Mouse (Mus musculus) ES-E14 (cell line): Measurements from ENCODE around the gene Rab32. TPM values are rescaled to one million over a fixed set of nuclear protein-coding genes. Genes with fewer than 3 reads are reported as not detected.
A peak's percentile ranks its signal among the peaks of the same experiment; 100 is the strongest.

Experiments used
- DNase-seq: peaks from one replicate; pipeline ENCODE4 v3.0.0-alpha.2; 2013; ENCODE audit warnings: low read depth, low spot score
- H3K27ac ChIP-seq: 2 replicates; pipeline ENCODE4 v1.5.1; 2012; ENCODE audit warnings: low read depth, mild to moderate bottlenecking, low read length, moderate library complexity, mixed read lengths; ENCODE audit not compliant: poor library complexity, insufficient read depth, severe bottlenecking
- H3K36me3 ChIP-seq: 2 replicates; pipeline ENCODE4 v1.6.1; 2012; ENCODE audit warnings: mild to moderate bottlenecking, low read length, moderate library complexity, mixed read lengths; ENCODE audit not compliant: control insufficient read depth, poor library complexity, insufficient read depth, severe bottlenecking
- H3K4me1 ChIP-seq, 2 experiments: fragments of 150-350 bp in 1 of 2; sonication (generic) in 1 of 2; 2 replicates each; pipeline ENCODE4 v1.6.1; 2012; ENCODE audit warnings: low read length in 2 of 2, mild to moderate bottlenecking in 1 of 2, mixed read lengths in 1 of 2; ENCODE audit not compliant: control insufficient read depth in 2 of 2, insufficient read depth in 2 of 2, poor library complexity in 1 of 2
- H3K4me3 ChIP-seq, 2 experiments: fragments of 150-350 bp in 1 of 2; sonication (generic) in 1 of 2; 2 replicates each; pipeline ENCODE4 v1.5.1; 2012; ENCODE audit warnings: low read length in 2 of 2, low read depth in 1 of 2, mild to moderate bottlenecking in 1 of 2, mixed read lengths in 1 of 2; ENCODE audit not compliant: insufficient read depth in 1 of 2, poor library complexity in 1 of 2, severe bottlenecking in 1 of 2
- H3K9ac ChIP-seq: 2 replicates; pipeline ENCODE4 v1.6.1; 2012; ENCODE audit warnings: low read depth, mild to moderate bottlenecking, low read length, mixed read lengths; ENCODE audit not compliant: poor library complexity, insufficient read depth, severe bottlenecking
- H3K9me3 ChIP-seq: fragments of 150-350 bp; sonication (generic); 2 replicates; pipeline ENCODE4 v1.6.1; 2012; ENCODE audit warnings: low read depth, mild to moderate bottlenecking, low read length; ENCODE audit not compliant: control insufficient read depth, insufficient read depth
- CHD2 ChIP-seq: IDR thresholded peaks from 2 replicates; pipeline ENCODE4 v1.6.1; 2014; ENCODE audit warnings: mild to moderate bottlenecking, low read depth, low read length, inconsistent platforms
- HCFC1 ChIP-seq: IDR thresholded peaks from 2 replicates; pipeline ENCODE4 v1.6.1; 2012; ENCODE audit warnings: low read length, inconsistent platforms, borderline replicate concordance; ENCODE audit not compliant: insufficient read depth
- MAFK ChIP-seq: IDR thresholded peaks from 2 replicates; pipeline ENCODE4 v1.6.1; 2014; ENCODE audit warnings: mild to moderate bottlenecking, low read depth, low read length, inconsistent platforms; ENCODE audit not compliant: insufficient read depth
- ZC3H11A ChIP-seq: IDR thresholded peaks from 2 replicates; pipeline ENCODE4 v1.6.1; 2012; ENCODE audit warnings: low read depth, mild to moderate bottlenecking, inconsistent platforms, low read length, borderline replicate concordance
- ZNF384 ChIP-seq: IDR thresholded peaks from 2 replicates; pipeline ENCODE4 v1.6.1; 2012; ENCODE audit warnings: low read depth, low read length, inconsistent platforms
- in situ Hi-C, 2 experiments: fragments of 600-800 bp; cut with MboI; formaldehyde crosslinking; loops; one replicate each; pipeline ENCODE4 v1.15.1; 2025; ENCODE audit warnings: low sequenced_read_pairs in 2 of 2, inconsistent platforms in 1 of 2; ENCODE audit not compliant: unreplicated experiment in 2 of 2
- total RNA-seq: library from RNA; depleted of rRNA; stranded (reverse); fragments of 300-350 nt; gene quantifications from 2 replicates; pipeline ENCODE4 v1.2.3, GENCODE M21; 2012

Rab32 gene
- total RNA-seq, 1 experiment = 1.8 TPM

- no peak for DNase-seq
- no peaks in the 10 kb centered on the region for H3K9me3 ChIP-seq
- no peaks in the 10 kb centered on the region for H3K36me3 ChIP-seq
- TF ChIP-seq MAFK (no peak), ZC3H11A (no peak), CHD2 (no peak), HCFC1 (no peak), ZNF384 (no peak)
- no peaks in the 10 kb centered on the region for H3K4me1 ChIP-seq
- H3K4me3 ChIP-seq = no peak overlapping the region
- in situ Hi-C loops = loop anchor here in 1 of 2 experiments (25.0 kb wide), 1 partner anchor 196 kb away; no protein-coding TSS in a partner anchor
- H3K27ac ChIP-seq = no peak overlapping the region
- no peak overlapping the region for H3K9ac ChIP-seq
Measured at GRCm38 (mm10) chr10:10558337-10558711, 259 bp upstream of the Rab32 start.

GRCm38 (mm10) chr10:10557085-10557484, 980 bp downstream of the Rab32 start:
- Histone ChIP-seq H3K9ac (no peak overlapping the region), H3K27ac (no peak overlapping the region), H3K4me3 (peak overlapping the region in 1 of 2 experiments; percentile 73; a peak in 1 of 4 replicates), H3K4me1 (no peaks in the 10 kb centered on the region), H3K36me3 (no peaks in the 10 kb centered on the region), H3K9me3 (no peaks in the 10 kb centered on the region)
- TF ChIP-seq CHD2 = no peak
- no peak for TF ChIP-seq HCFC1
- no peak for TF ChIP-seq MAFK
- no peak for TF ChIP-seq ZNF384
- no peak for TF ChIP-seq ZC3H11A
- in situ Hi-C loops = loop anchor here in 1 of 2 experiments (25.0 kb wide), 1 partner anchor 195 kb away; no protein-coding TSS in a partner anchor
- peak; percentile 13 for DNase-seq

GRCm38 (mm10) chr10:10555676-10556075, 2.4 kb downstream of the Rab32 start:
- in situ Hi-C loops = loop anchor here in 1 of 2 experiments (25.0 kb wide), 1 partner anchor 193 kb away; no protein-coding TSS in a partner anchor
- no peak for DNase-seq
- H3K4me1 ChIP-seq = no peaks in the 10 kb centered on the region
- no peak overlapping the region for H3K4me3 ChIP-seq
- TF ChIP-seq CHD2 = no peak
- H3K9ac ChIP-seq = no peak overlapping the region
- no peaks in the 10 kb centered on the region for H3K36me3 ChIP-seq
- H3K27ac ChIP-seq = no peak overlapping the region
- H3K9me3 ChIP-seq = no peaks in the 10 kb centered on the region

- Histone ChIP-seq H3K4me3 (no peak overlapping the region), H3K9ac (no peak overlapping the region), H3K27ac (no peak overlapping the region), H3K9me3 (no peaks in the 10 kb centered on the region), H3K4me1 (no peaks in the 10 kb centered on the region), H3K36me3 (no peaks in the 10 kb centered on the region)
- no peak for DNase-seq
- TF ChIP-seq CHD2 (no peak), ZNF384 (no peak), MAFK (no peak), HCFC1 (no peak), ZC3H11A (no peak)
- in situ Hi-C loops = loop anchor here in 1 of 2 experiments (25.0 kb wide), 1 partner anchor 193 kb away; no protein-coding TSS in a partner anchor
Measured at GRCm38 (mm10) chr10:10555221-10555620, 2.8 kb downstream of the Rab32 start.

- Histone ChIP-seq H3K36me3 (no peaks in the 10 kb centered on the region), H3K4me1 (no peaks in the 10 kb centered on the region), H3K9me3 (no peaks in the 10 kb centered on the region), H3K9ac (no peak overlapping the region), H3K27ac (no peak overlapping the region), H3K4me3 (no peak overlapping the region)
- in situ Hi-C loops = loop anchor here in 1 of 2 experiments (25.0 kb wide), 1 partner anchor 188 kb away; no protein-coding TSS in a partner anchor
- DNase-seq = no peak
- no peak for TF ChIP-seq CHD2
- no peak for TF ChIP-seq ZNF384
- no peak for TF ChIP-seq ZC3H11A
- no peak for TF ChIP-seq HCFC1
- TF ChIP-seq MAFK = no peak
Measured at GRCm38 (mm10) chr10:10550134-10550533, 7.9 kb downstream of the Rab32 start.
